Mouse (Mus musculus) adrenal gland, postnatal 4 days (tissue): Measurements from ENCODE around the gene Gm28308. TPM values are rescaled to one million over a fixed set of nuclear protein-coding genes. Genes with fewer than 3 reads are reported as not detected.

ENCODE experiments used
- DNase-seq, 2 experiments: peaks; one replicate each; pipeline ENCODE4 v3.0.0; 2021 to 2022; ENCODE audit warnings: low spot score in 2 of 2, mixed read lengths in 2 of 2
- total RNA-seq, 2 experiments: library from RNA; stranded (reverse); gene quantifications; 2 replicates each; pipeline ENCODE4 v1.2.3; 2021

The Gm28308 gene
- total RNA-seq, 2 experiments from 2014 or later = 2.3 to 4.1 TPM

GRCm38 (mm10) chr6:52171938-52172337 lies 41.2 kb downstream of the Gm28308 start:
- no peak for DNase-seq

DNA sequence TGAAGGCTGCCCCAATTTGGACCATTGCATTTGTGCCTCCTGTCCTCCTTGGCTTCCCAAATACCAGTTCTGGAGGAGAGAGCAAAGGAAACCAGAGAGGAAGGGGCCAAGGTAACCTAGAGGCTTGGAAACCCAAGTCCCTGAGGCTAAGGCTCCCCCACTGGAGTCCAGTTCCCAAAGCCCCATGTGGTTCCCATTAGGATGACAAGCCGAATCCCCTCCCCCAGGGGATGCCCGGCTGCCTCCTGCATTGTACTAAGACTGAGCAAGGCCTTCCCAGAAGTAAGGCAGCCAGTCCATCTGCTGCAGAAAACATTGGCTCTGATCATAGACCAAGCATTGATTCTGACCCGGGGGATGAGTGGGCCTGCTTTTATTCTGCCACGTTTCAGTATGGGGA lies 41.8 kb downstream of the Gm28308 start:
- no peak for DNase-seq

- DNase-seq = no peak
These were observed 42.3 kb downstream of the Gm28308 start for GRCm38 (mm10) chr6:52170898-52171223.

DNA sequence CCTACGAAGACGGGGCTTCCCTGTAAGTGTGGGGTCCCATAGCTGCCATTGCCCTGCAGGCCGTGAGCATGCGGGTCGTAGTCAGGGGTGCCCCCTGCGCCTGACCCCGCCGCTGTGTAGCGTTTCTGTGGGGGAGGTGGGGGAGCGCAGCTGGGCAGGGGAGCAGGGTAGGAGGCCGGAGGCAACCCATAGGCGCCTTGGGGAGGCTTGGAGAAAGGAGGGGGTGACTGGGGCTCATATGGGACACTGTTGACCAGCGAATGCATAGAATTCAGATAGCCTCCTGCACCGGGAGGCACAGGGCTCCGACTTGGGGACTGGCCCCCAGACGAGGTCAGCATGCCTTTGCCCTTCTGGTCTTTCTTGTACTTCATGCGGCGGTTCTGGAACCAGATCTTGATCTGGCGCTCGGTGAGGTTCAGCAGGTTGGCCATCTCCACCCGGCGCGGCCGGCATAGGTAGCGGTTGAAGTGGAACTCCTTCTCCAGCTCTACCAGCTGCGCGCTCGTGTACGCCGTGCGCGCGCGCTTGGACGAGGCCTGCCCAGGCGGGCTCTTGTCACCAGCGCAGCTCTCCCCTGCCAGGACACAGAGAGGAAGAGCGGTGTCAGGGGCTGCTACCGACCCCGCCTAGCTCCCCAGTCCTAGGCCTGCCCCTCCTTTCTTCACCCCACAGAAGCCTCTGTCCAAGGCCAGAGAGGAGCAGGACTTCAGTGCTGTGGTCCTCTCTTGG lies 42.8 kb downstream of the Gm28308 start:
- peak in 1 of 2 experiments; percentile 37 for DNase-seq

GRCm38 (mm10) chr6:52169499-52170165 lies 43.5 kb downstream of the Gm28308 start:
- no peak for DNase-seq

- no peak for DNase-seq
These were observed 44.7 kb downstream of the Gm28308 start for GRCm38 (mm10) chr6:52168191-52169055.

- DNase-seq = no peak
These were observed 45.4 kb downstream of the Gm28308 start for GRCm38 (mm10) chr6:52167736-52168161.

GRCm38 (mm10) chr6:52167176-52167575 lies 46.0 kb downstream of the Gm28308 start:
- no peak for DNase-seq

DNA sequence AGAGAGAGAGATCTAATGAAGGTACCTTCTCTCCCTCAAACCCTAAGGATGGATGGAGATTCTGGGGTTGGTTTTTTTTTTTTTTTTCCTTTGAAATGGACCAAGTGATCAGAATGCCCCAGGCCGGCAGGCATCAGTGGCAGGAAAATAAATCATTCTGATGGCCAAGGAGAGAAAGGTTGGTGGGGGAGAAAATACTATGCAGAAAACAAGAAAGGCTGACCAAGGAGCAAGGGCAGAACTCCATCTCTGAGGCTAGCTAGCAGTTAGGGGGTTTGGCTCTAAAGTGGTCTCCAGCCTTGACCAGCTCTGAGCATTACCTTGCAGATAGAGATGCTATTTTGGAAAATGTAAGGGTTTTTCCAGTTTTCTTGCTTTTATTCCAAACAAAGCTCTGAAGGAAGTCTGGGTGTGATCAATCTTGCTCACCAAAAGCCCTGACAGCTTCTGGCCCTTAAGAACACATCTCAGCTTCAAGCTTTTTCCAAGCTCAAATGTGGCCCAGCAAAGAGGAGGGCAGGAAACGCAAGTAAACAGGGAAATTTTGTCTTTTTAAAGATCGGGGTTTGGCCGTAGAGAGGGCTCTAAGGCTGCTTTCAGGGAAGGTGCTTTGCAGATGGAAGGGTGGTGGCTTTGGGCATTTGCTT lies 46.6 kb downstream of the Gm28308 start:
- DNase-seq = no peak

- DNase-seq = no peak
These were observed 47.4 kb downstream of the Gm28308 start for GRCm38 (mm10) chr6:52165441-52166370.

- DNase-seq = no peak
These were observed 48.3 kb downstream of the Gm28308 start, which contains the start of gene Hoxa2 for GRCm38 (mm10) chr6:52164626-52165440. TSS of gene Hoxa2 (minus strand) at chr6:52164831.

- DNase-seq = peak in 1 of 2 experiments; percentile 23
These were observed 49.0 kb downstream of the Gm28308 start for GRCm38 (mm10) chr6:52164051-52164625.

GRCm38 (mm10) chr6:52163366-52164031 lies 49.6 kb downstream of the Gm28308 start:
- DNase-seq = no peak

DNA sequence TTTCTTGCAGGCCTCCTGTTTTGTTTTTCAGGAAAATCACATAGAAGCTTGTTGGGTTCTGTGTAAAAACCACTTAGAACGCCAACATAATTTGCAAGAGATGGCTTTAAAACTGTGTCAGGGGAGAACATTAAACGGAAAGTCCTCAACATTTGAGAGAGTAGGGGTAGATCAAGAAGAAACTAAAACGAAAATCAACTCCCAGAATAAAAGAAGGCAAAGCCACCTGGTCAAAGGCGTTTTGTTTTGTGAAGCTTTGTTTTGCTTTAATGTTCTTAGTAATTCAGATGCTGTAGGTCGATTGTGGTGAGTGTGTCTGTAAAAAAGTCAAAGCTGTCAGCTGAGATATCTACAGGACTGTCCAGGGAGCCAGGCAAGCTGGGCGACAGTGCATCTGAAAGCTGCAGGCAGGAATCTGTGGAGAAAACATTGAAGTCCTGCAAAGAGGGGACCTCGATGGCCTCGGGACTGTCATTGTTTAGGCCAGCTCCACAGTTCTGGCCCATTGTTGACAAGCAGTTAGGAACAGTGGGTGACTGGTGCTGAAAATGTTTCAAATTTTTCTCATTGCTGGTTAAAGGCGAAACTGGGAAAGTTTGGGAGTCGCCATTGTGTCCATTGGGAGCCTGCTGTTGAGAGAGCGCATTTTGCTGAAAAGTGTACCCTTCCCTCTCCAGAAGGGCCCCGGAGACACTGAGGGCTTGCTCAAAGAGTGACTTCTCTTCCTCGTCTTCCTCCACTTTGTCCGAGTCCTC lies 50.4 kb downstream of the Gm28308 start:
- DNase-seq = no peak

DNA sequence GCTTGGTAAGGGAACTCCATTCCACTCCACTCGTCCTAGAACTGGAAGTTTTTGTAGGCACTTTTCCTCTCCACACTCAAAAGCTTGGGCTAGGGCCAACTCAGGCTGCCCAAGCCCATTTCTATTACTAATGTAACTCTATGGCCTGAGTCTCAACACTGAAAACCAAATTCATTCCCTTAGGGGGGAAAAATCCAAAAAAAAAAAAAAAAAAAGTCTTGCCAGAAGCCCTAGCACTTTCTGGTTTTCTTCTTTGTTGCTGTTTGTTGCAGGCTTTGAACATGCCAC lies 51.1 kb downstream of the Gm28308 start:
- no peak for DNase-seq

GRCm38 (mm10) chr6:52161336-52162092 lies 51.6 kb downstream of the Gm28308 start:
- DNase-seq = no peak
